Mouse (Mus musculus): ENCODE results near the gene Apba3.
A peak's percentile ranks its signal among the peaks of the same experiment; 100 is the strongest.

Apba3 gene

GRCm38 (mm10) chr10:81309571-81309970, 42.8 kb downstream of the Apba3 start:
- DNase-seq: no peak

GRCm38 (mm10) chr10:81313581-81313980, 46.8 kb downstream of the Apba3 start:
- DNase-seq: no peak

- no peak for DNase-seq
Observed at GRCm38 (mm10) chr10:81314201-81314600, 47.4 kb downstream of the Apba3 start.

GRCm38 (mm10) chr10:81315587-81315986, 48.8 kb downstream of the Apba3 start:
- no peak for DNase-seq

- no peak for DNase-seq
Observed at GRCm38 (mm10) chr10:81316338-81317060, 49.7 kb downstream of the Apba3 start.

- no peak for DNase-seq
Observed at GRCm38 (mm10) chr10:81317273-81317672, 50.5 kb downstream of the Apba3 start.

- no peak for DNase-seq
Observed at GRCm38 (mm10) chr10:81318589-81319329, 52.0 kb downstream of the Apba3 start.

GRCm38 (mm10) chr10:81319330-81319699, 52.6 kb downstream of the Apba3 start:
- no peak for DNase-seq

- peak; percentile 60 for DNase-seq
Observed at GRCm38 (mm10) chr10:81319741-81320549, 53.2 kb downstream of the Apba3 start.

GRCm38 (mm10) chr10:81320550-81321347, 54.0 kb downstream of the Apba3 start, which contains the start of gene Cactin:
TSS of gene Cactin (plus strand) at chr10:81321103.
- DNase-seq: peak; percentile 100

- no peak for DNase-seq
Observed at GRCm38 (mm10) chr10:81321436-81321835, 54.7 kb downstream of the Apba3 start.

- no peak for DNase-seq
Observed at GRCm38 (mm10) chr10:81322444-81322843, 55.7 kb downstream of the Apba3 start.
